Mouse (Mus musculus): Measurements from ENCODE around the gene Ctu2. TPM values are rescaled to one million over a fixed set of nuclear protein-coding genes. Genes with fewer than 3 reads are reported as not detected.
A peak's percentile ranks its signal among the peaks of the same experiment; 100 is the strongest.

Ctu2 gene
- total RNA-seq, 1 experiment from 2014 or later: 24.8 TPM

DNA sequence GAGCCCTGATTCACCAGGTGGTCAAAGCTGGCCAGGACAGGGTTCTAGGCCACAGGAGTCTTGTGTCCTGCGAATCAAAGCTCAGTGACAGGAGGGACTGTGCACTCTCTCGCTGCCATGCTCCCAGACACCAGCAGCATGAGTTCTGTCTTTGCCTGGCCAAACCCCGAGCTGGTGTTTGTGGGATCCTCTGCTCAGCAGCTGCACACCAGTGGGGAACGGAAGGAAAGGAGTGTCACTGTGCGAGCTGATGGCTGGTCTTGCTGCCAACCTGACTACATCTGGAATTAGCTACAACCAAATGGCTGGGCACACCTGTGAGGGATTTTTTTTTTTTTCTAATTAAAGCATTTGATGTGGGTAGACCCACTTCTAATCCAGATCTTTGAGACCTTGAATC is 5.3 kb upstream of the Ctu2 start:
- no peak for ATAC-seq (replicated peaks; ENCODE audit: insufficient number of reproducible peaks, low FRiP score, low TSS enrichment, poor library complexity, severe bottlenecking)

DNA sequence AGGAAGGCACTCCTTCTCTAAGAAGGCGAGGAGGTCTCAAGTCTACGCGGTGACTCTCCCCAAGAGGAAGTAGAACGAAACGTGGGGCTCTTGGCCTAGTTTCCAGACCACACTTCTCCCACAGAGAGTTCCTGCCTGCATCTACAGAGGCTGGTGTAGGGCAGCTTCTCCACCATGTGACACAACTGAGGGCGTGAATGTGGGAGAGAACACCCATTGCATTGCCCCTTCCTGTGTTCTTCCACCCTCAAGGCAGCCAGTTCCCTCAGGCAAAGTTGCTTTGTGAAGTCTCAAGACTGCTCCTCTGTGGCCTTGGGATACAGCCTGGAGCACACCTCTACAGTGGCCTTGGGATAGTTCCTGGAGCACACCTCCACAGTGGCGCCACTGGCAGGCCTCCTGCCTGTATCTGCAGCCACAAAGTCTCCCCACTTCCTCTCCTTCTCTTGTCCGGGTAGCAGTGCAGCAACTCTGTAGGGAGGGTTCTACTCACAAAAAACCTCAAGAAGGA is 2.0 kb upstream of the Ctu2 start:
- peak; percentile 75 for ATAC-seq (replicated peaks; ENCODE audit: insufficient number of reproducible peaks, low FRiP score, low TSS enrichment, poor library complexity, severe bottlenecking)

DNA sequence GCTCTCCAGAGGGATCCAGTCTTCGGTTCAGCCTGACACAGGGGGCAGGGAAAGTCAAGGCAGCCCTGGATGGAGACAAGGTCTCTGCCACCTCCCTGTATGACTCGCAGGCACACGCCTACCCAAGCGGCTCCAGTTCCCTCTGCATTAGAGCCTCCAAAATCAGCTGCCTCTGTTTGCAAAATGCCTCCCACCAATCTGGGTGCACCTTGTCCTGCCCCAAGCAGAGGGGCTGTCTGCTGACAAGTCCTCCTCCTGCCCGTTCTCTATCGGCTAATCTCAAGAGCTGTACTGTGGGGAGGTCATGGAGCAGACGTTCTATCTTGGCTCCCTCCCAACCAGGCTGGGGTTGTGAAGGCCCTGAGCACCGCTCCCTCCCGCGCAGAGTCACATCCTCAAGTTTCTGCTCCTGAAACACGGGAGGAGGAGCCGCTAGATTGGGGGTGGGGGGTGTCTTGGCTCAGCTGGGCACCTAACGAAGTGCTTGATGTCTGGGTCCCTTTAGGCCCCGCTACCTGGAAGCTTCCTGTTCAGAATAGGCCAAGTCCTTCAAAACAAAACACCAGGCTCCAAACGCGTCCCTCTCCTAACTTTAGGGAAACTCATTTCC is 887 bp upstream of the Ctu2 start:
- ATAC-seq (replicated peaks; ENCODE audit: insufficient number of reproducible peaks, low FRiP score, low TSS enrichment, poor library complexity, severe bottlenecking): no peak

DNA sequence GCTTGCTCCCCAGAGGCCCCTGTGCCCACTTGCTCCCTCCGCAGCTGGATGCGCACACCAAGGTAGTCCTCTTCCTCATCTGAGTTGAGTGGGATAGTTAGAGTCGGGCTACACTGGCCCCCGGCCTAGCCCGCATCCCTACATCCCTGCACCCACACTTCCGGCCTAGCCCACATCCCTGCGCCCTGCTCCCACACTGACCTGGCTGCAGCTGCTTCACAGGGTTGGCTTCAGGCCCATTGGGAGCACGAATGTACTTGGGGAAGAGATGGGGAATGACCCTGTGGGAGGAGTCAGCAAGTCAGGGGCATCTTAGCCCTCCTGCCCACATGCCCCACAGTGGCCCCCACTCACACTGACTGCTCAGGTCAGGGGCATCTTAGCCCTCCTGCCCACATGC is 6.5 kb downstream of the Ctu2 start:
- ATAC-seq (replicated peaks; ENCODE audit: insufficient number of reproducible peaks, low FRiP score, low TSS enrichment, poor library complexity, severe bottlenecking): no peak

DNA sequence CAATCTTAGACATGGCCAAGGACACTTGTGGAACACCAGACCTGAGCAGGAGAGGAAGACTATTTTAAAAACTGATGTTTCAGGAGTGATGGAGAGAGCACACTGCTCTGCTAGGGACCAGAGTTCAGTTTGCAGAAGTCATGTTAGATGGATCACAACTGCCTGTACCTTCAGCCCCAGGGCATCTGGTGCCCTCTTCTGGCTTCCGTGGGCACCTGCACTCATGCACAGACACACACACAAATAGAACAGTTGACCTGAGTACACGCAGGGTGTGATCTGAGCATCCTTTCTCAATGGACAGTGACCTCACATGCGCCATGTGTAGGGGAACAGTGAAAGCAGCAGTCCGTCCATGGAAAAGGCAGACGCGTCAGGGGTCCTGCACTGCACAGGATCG is 7.9 kb downstream of the Ctu2 start:
- no peak for ATAC-seq (replicated peaks; ENCODE audit: insufficient number of reproducible peaks, low FRiP score, low TSS enrichment, poor library complexity, severe bottlenecking)

DNA sequence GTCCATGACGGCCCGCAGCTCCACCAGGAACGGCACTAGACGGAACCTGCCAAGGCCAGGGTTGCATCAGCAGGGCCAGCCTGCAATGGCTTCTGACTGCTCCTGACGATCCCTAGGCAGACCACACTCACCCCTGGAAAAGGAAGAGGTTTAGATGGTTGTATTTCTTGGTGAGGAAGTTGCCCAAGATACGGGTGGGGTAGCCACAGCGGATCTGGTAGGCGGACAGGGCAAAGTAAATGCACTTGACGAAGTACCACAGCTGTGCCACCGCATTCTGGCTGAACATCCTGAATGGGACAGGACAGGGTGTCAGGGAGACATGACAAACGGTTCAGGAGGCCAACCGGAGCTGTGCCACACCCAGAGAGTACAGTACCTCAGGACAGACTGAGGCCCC is 8.9 kb downstream of the Ctu2 start:
- ATAC-seq (replicated peaks; ENCODE audit: insufficient number of reproducible peaks, low FRiP score, low TSS enrichment, poor library complexity, severe bottlenecking): peak; percentile 39

DNA sequence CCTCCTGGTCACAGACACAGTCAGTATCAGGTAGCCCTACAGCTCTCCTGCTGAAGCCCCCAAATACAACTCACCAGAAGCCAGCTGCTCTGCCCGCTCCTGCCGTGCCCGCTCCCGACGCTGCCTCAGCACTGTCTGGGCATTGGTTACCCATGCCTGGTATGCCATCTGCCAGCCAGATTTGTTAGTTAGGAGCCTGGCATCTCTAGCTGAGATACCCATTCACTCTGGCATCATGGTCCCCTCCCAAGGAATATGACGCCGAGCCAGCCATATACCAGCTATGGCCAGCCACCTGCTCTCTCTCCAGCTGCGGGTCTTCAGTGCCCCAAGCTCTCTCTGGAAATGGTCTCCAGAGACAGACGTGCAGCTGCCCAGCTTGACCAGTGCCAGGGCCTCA is 12.4 kb downstream of the Ctu2 start:
- ATAC-seq (replicated peaks; ENCODE audit: insufficient number of reproducible peaks, low FRiP score, low TSS enrichment, poor library complexity, severe bottlenecking): no peak

DNA sequence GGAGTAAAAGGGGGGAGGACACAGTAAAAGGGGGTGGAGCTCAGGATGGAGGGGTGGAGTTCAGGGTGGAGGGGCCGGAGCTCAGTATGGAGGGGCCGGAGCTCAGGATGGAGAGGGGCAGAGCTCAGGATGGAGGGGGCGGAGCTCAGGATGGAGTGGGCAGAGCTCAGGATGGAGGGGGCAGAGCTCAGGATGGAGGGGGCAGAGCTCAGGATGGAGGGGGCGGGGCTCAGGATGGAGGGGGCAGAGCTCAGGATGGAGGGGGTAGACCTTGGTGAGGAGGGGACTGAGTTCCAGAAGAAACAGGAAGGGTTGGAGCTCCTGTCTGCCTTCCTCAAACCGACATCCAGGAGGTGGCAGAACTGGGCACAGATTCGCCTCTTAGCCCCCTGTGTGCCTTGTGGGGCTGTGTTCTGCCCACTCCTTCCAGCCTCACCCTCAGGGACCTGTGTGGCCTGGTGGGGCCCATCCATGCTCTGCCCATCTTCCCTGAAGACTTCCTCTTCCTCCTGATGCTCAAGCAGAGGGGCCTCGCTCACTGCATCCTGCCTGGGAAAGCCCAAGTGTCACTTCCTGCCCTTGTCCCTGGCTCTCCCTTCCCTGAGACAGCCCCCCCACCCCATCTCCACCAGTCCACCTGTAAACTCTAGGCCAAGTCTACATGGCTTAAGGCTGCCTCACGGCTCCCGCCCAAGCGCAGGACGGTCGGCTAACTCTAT is 21.2 kb downstream of the Ctu2 start:
- ATAC-seq (replicated peaks; ENCODE audit: insufficient number of reproducible peaks, low FRiP score, low TSS enrichment, poor library complexity, severe bottlenecking): no peak

DNA sequence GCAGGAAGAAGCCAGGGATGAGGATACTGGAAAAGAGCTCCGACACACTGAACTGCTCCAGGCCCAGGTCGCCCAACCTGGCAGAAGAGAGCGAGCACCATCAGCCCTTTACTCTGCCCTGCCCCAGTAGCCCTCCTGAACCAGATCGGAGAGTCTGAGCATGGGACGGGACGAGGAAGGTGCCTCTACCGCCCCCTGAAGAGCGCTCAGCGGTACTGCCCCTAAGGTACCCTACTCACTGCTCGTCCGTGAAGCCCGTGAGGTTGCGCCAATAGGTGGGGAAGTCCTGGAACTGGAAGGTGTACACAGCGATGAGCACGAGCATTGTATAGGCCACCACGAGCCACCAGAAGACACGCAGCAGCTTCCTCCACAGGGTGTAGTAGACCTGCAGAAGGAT is 22.0 kb downstream of the Ctu2 start:
- ATAC-seq (replicated peaks; ENCODE audit: insufficient number of reproducible peaks, low FRiP score, low TSS enrichment, poor library complexity, severe bottlenecking): 0 out of 2 replicates have a peak, but pooled peaks have one; percentile 32

DNA sequence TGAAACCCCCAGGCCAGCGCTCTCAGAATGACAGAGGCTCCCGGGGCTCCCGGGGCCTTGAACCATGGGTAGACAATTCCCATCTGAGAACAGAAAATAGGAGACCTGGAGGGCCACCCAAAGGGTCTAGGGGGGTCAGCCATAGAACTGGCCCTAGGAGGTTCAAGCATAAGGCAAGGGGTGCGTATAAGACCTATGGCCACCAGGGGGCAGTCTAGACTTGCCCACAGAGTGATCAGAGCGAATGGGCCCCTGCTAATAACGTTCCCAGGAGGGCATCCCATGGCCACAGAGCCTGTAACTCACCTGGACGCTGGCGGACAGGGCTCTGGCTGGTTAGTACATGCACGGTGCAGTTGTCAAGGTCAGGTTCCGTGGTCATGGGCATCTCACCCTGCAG is 24.9 kb downstream of the Ctu2 start:
- peak; percentile 75 for ATAC-seq (replicated peaks; ENCODE audit: insufficient number of reproducible peaks, low FRiP score, low TSS enrichment, poor library complexity, severe bottlenecking)

DNA sequence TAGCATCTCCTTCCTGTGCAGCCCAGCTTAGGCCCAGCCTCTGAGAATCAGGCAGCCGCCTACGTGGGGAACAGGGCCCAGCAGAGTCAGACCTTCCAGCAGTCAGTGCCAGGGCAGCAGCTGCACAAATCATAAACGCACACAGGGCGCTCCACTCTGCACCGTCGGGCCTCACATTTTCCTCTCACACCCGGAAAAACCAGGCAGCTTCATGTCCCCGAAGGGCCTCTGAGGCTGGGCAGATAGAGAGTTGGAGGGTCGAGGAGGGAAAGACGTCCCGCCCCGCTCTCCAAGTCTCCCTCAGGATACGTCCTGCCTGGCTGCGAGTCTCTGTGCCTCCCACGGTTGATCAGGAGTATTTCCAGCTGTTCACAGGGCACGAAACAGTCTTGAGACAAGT is 35.6 kb downstream of the Ctu2 start:
- ATAC-seq (replicated peaks; ENCODE audit: insufficient number of reproducible peaks, low FRiP score, low TSS enrichment, poor library complexity, severe bottlenecking): no peak

DNA sequence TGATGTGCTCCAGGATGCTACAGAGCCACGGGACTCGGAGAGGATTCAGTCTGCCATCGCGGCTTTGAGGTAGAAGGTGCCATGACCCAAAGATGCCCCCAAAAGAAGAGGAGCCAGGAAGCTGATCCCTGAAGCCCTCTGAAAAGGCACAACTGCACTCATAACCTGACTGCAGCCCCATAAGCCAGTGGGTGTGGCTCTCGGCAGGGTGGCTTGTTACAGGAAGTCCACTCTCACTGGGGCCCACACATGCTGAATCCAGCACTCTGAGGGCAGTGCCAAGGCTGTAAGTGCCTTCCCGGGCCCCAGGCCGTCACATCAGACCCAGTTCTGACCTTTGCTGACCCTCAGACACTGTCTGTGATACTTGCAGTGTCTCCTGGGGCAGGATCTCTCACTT is 36.4 kb downstream of the Ctu2 start:
- no peak for ATAC-seq (replicated peaks; ENCODE audit: insufficient number of reproducible peaks, low FRiP score, low TSS enrichment, poor library complexity, severe bottlenecking)

DNA sequence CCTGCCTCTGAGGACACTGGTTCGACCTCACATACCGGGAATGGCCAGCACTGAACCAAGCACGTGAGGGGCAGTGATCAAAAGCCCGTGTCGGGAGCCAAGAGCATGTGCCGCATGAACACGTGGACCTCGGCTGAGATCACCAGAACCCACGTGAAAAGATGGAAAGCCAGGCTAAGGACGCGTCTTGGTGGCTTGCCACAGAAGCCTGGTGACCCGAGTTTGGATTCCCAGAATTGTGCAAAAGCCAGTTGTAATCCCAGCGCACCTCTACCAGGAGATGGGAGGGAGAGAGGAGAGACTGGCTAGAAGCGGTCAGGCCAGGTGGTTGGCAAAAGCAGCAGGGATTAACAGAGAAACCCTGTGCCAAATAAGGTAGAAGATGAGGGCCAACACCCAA is 39.8 kb downstream of the Ctu2 start:
- ATAC-seq (replicated peaks; ENCODE audit: insufficient number of reproducible peaks, low FRiP score, low TSS enrichment, poor library complexity, severe bottlenecking): no peak

DNA sequence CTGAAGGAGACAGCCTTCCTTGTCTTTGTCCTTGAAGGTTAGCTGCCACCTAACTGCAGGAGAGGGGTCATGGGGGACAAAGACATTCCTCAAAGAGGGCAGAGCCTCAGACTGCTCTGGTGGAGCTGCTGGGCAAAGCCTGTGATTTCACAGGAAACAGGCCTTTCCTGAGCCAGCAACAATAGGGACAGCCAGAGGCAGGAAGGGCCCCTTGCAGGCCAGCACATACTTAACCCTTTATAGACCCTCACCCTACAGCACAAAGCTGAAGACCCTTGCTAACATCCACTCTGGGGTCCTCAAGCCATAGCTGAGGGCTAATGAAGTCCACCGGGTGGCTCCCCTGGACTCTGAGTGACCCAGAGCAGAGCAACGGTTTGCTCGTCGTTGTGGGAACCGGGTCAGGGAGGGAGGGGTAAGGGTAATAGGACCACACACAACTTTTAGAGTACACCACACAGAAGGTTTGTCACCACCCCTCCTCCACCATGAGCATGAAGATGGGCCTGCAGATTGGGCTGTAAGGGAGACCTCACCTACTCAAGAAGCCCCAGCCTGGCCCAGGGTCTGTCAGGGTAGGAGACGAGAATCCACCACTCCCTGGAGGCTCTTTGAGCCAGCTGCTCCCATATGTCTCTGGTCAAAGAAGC is 41.7 kb downstream of the Ctu2 start:
- no peak for ATAC-seq (replicated peaks; ENCODE audit: insufficient number of reproducible peaks, low FRiP score, low TSS enrichment, poor library complexity, severe bottlenecking)

DNA sequence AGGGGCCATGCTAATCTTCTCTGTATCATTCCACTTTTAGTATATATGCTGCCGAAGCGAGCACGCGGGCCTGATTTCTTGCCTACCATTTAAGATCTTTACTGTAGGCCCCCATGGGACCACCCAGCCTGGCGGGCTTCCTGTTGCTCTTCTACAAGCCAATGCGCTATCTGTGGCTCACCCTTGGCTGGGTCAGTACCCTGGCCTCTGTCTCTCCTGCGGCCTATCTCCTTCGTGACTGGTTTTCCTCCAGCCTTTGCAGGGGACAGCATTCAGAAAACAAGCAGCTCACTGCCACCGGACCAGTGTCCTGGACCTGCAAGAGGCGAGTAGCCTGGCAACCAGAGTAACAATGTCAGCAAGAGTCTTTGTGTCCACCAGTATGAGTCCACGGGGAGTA is 44.7 kb downstream of the Ctu2 start:
- ATAC-seq (replicated peaks; ENCODE audit: insufficient number of reproducible peaks, low FRiP score, low TSS enrichment, poor library complexity, severe bottlenecking): no peak

DNA sequence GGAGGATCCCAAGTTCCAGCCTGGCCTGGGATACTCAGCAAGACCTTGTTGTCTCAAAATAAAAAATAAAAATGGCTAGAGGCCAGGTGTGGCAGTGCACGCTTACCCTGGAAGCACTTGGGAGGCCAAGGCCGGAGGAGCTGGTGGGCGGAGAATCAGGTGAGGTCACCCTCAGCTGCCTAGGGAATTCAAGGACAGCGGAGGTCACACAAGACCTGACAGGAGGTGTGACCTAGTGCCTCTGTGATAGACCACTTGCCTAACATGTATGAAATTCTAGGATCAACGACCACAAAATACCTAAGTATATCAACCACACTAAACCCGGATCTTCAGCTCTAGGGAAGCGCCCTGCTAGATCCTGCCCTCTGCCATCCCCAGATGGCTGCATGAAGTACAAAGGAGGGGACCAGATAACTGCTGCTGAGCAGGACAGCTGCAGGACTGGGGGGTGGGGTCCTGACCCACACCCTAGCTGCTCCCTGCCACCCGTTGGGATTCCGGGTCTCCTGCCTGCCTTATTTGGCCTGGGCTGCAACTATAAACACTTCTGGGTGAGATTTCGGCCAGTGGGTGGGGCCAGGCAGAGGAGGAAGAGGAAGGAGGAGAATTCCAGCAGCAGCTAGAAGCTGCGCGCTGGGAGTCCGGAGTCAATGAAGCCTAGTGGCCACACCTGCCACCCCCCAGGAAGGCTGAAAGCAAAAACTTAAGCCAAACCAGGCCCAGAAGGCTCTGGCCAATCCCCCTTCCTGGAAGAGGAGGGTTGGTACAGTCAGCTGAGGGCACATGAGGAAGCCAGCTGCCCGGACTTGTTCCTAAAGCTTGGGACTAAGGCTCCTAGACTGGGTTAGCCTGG is 47.1 kb downstream of the Ctu2 start:
- ATAC-seq (replicated peaks; ENCODE audit: insufficient number of reproducible peaks, low FRiP score, low TSS enrichment, poor library complexity, severe bottlenecking): no peak

DNA sequence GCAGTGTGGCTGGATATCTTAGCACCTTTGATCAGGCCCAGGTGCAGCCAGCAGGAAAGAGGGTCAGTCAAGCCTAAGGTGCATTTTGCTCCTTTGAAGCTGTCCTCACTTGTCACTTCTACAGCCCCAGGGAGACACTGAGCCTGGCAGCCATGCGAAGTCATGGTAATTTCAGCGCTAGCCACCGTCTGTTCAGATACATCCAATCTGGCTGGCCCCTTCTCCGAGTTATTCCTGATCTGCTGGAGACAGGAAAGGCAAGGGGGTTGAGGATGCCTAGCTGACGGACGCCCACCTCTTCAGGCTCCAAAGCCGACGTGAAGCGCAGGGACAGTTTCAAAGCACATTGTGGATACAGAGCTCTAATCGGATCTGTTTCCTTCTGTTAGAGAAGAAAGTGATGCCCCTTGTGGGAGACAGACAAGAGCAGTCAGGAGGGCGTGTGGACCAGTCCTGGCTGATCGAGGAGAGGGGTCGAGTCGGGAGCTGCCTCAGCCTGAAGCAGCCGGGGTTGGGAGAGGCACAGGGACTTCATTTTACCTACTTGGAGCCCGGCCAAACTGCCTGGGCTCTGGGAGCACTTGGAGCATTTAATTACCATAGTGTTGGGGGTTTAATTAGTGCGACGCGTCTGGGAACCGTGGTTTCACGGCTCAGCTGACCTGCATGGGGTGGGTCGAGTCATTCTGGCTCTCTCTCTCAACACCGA is 47.9 kb downstream of the Ctu2 start:
- no peak for ATAC-seq (replicated peaks; ENCODE audit: insufficient number of reproducible peaks, low FRiP score, low TSS enrichment, poor library complexity, severe bottlenecking)

DNA sequence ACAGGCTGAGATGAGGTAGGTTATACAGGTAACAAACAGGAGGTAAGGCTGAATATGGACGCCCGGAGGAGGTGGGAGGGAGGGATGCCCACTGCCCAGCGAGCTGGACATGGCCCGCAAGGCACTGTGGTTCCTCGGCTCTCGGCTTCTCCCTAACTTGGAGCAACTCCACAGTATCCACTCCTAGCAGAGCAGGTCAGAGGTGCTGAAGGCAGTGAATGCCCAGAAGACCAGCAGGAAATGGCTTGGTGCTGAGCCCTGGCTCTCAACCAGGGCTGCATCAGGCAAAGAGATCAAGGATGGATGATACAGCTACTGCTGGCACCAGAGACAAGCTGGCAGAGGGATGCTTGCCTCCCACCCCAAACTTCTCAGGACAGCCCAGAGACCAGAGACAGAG is 48.6 kb downstream of the Ctu2 start:
- ATAC-seq (replicated peaks; ENCODE audit: insufficient number of reproducible peaks, low FRiP score, low TSS enrichment, poor library complexity, severe bottlenecking): no peak

DNA sequence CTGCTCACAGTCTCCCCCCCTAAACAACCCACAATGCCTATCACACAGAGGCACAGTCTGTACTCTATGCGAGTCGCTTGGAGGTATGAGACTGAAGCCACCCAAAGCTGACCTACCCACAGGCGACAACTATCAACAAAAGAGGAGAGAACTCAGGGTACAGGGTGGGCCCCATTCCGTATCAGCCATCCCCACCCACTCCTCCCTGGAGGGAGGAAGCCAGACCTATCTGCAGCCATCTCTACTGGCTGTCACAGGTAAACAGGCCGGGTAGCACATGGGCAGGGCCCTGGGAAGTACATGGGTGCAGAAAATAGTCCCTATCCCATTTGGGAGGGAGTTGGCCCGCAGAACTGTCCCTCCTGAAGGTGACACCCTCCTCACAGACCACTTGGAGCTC is 49.1 kb downstream of the Ctu2 start:
- no peak for ATAC-seq (replicated peaks; ENCODE audit: insufficient number of reproducible peaks, low FRiP score, low TSS enrichment, poor library complexity, severe bottlenecking)

All from monocyte, adult 5-6 weeks (primary cell).